Mouse (Mus musculus) E14TG2a.4 (cell line): ENCODE measurements around the gene Cog5.

Experiments
- CTCF ChIP-seq: conservative IDR thresholded peaks from 2 replicates; pipeline ENCODE4 v1.5.1; 2014; ENCODE audit warnings: low read length
- POU5F1 ChIP-seq: IDR thresholded peaks from 2 replicates; pipeline ENCODE4 v1.6.1; 2014; ENCODE audit warnings: low read length, borderline replicate concordance

DNA sequence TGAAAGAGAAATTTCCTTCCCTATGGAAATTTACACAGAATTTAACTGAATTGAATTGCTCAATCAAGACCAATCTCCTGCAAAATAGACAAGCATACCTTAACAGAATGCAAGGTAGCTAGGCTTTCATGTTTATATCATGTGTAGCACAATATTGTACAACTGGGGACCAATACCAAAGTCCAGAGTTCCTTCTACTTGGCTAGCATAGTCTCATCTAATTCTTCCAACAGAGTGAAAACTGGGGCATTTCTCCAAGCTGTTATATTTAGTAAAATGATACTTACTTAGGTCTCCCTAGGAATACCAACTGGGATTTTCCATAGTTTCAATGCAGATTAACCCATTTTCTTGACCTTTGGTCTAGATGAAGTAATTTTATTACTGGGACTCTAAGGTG, 284.4 kb downstream of the Cog5 start:
- no peak for TF ChIP-seq CTCF
- TF ChIP-seq POU5F1: no peak
